Mouse (Mus musculus) erythroblast, embryonic 14.5 days (primary cell): ENCODE data around the gene Srd5a3. TPM values are rescaled to one million over a fixed set of nuclear protein-coding genes. Genes with fewer than 3 reads are reported as not detected.

ENCODE experiments used
- H3K27me3 ChIP-seq: 2 replicates; pipeline ENCODE4 v1.6.1; 2012; ENCODE audit warnings: inconsistent platforms; ENCODE audit not compliant: control insufficient read depth
- H3K36me3 ChIP-seq: 2 replicates; pipeline ENCODE4 v1.6.1; 2012; ENCODE audit warnings: mild to moderate bottlenecking, inconsistent platforms; ENCODE audit not compliant: control insufficient read depth
- H3K4me1 ChIP-seq: 2 replicates; pipeline ENCODE4 v1.6.1; 2012; ENCODE audit warnings: inconsistent platforms; ENCODE audit not compliant: control insufficient read depth
- H3K4me3 ChIP-seq: replicated peaks from 2 replicates; pipeline ENCODE3; 2012; ENCODE audit warnings: moderate library complexity, mild to moderate bottlenecking, inconsistent platforms
- H3K9me3 ChIP-seq: 2 replicates; pipeline ENCODE4 v1.6.1; 2012; ENCODE audit warnings: low read length, inconsistent platforms, mixed read lengths; ENCODE audit not compliant: control insufficient read depth
- GATA1 ChIP-seq: IDR thresholded peaks from 2 replicates; pipeline ENCODE4 v1.6.1; 2012; ENCODE audit warnings: low read length, inconsistent platforms, mixed read lengths
- TAL1 ChIP-seq: IDR thresholded peaks from 3 replicates; pipeline ENCODE4 v1.6.1; 2012; ENCODE audit warnings: low read length, inconsistent platforms, mixed read lengths
- polyA plus RNA-seq: library from polyadenylated mRNA; stranded (reverse); fragments of >175 nt; gene quantifications from 2 replicates; pipeline ENCODE4 v1.2.3, GENCODE M21; 2012

Srd5a3 gene
- polyA plus RNA-seq, 1 experiment = 4.1 TPM

DNA sequence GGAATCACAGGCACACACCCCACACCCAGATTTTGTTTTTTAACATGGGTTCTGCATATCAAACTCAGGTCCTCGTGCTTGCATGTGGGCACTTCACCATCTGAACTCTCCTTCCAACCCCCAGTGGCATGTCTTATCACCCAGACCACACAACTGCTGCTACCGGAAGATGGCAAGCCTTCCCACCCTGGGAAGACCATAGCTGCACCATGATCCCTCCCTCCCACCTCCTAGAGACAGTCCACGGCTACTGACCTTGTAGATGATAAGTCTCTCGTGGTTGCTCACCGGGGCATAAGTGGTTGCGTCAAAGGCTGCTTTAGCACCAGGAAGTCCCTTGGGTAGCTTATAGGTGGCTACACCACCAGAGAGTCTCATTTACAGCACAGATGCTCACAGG, 21.4 kb downstream of the Srd5a3 start:
- Histone ChIP-seq H3K9me3 (no peaks in the 10 kb centered on the region), H3K4me1 (peaks cover 34% of the 10 kb centered on the region), H3K4me3 (peak overlapping the region; percentile 24), H3K27me3 (no peaks in the 10 kb centered on the region), H3K36me3 (peaks cover 2% of the 10 kb centered on the region; the same call in 1 of the 2 replicates)
- TF ChIP-seq GATA1 (no peak), TAL1 (no peak)

DNA sequence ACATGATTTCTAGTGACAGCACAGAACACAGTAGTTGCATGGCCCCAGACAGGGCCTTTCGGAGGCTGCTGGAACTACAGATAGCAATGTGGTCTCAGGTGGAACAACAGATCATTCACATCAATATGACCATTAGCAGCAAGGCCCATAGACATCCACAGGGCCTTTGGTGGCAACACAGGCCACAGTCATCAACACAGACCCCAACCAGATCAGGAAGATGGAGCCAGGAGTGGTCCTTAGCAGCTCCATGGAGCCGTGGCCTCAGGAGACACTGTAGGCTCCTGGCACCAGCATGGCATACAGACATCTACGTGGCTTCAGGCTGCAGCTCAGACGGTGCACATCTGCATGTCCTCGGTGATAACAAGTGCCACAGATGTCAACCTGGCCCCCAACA, 22.9 kb downstream of the Srd5a3 start:
- 0 out of 2 replicates have a peak, but pooled peaks cover 3% of the 10 kb centered on the region for H3K9me3 ChIP-seq
- no peaks in the 10 kb centered on the region for H3K27me3 ChIP-seq
- no peak overlapping the region for H3K4me3 ChIP-seq
- no peaks in the 10 kb centered on the region for H3K36me3 ChIP-seq
- TF ChIP-seq GATA1 (no peak), TAL1 (no peak)
- peaks cover 34% of the 10 kb centered on the region for H3K4me1 ChIP-seq

DNA sequence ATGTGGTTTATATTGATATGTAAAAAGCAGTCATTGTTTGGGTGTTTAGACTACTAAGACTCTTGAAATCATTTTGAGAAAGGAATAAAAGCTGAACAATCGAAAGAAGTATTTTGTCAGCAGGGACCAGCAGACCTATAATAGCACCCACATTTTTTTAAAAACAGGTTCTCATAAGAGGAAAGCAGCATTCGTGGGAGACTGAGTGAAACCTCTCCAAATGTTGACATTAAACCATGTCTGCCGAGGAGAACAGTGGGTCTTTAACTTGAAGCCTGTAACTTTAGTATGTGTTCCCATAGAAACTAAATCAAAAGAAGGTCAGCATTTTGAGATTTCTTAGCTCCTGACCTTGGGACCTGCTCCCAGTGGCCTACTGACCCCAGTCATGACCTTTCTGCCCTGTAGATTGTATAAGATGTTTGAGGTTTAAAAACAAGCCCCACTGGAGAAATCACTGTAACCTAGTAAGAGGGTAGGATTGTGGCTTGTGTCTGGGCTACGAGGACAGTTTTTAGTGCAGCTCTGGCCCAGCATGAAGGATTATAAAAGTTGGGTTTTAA, 23.8 kb downstream of the Srd5a3 start:
- TF ChIP-seq TAL1 (no peak), GATA1 (no peak)
- H3K27me3 ChIP-seq = no peaks in the 10 kb centered on the region
- 0 out of 2 replicates have a peak, but pooled peaks cover 3% of the 10 kb centered on the region for H3K9me3 ChIP-seq
- H3K36me3 ChIP-seq = no peaks in the 10 kb centered on the region
- no peak overlapping the region for H3K4me3 ChIP-seq
- H3K4me1 ChIP-seq = peaks cover 40% of the 10 kb centered on the region

DNA sequence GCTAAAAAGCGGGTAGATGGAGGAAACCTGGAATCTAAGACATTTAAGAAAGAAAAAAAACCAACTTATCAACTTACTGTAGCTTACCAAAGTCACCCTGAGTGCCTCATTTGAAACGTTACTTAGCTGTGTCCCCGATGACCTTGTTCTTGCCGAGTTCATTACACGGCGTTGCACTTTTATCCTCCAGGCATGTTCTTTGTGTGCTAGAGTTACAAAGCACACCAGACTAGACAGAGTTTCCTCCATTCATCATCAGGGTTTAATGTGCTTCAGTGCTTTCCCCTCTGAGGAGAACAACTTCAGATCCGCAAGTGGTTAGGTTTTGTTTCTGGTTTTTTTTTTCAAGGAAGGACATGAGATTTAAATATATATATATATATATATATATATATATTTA, 24.8 kb downstream of the Srd5a3 start:
- no peak for TF ChIP-seq TAL1
- no peak for TF ChIP-seq GATA1
- Histone ChIP-seq H3K4me1 (peaks cover 35% of the 10 kb centered on the region), H3K36me3 (no peaks in the 10 kb centered on the region), H3K27me3 (no peaks in the 10 kb centered on the region), H3K4me3 (no peak overlapping the region), H3K9me3 (0 out of 2 replicates have a peak, but pooled peaks cover 3% of the 10 kb centered on the region)

DNA sequence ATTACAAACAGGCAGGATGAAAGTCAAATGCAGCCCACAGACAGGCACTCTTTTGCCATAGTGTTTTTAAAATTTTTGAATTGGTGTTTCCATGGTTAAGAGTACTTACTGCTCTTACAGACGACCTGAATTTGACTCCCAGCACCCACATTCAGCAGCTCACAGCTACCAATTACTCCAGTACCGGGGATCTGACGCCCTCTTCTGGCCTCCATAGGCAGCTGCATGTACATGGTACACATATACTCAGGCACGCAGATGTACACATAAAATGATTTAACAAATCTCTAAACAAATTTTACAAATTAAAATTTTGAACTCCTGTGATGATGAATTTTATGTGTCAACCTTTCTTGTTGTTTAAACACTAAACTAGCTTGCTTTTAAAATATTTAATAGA, 30.5 kb downstream of the Srd5a3 start:
- peaks cover 4% of the 10 kb centered on the region; the same call in 1 of the 2 replicates for H3K27me3 ChIP-seq
- H3K9me3 ChIP-seq = 0 out of 2 replicates have a peak, but pooled peaks cover 3% of the 10 kb centered on the region
- H3K4me1 ChIP-seq = peaks cover 6% of the 10 kb centered on the region
- TF ChIP-seq GATA1 = no peak
- TF ChIP-seq TAL1 = no peak
- no peak overlapping the region for H3K4me3 ChIP-seq
- no peaks in the 10 kb centered on the region for H3K36me3 ChIP-seq

DNA sequence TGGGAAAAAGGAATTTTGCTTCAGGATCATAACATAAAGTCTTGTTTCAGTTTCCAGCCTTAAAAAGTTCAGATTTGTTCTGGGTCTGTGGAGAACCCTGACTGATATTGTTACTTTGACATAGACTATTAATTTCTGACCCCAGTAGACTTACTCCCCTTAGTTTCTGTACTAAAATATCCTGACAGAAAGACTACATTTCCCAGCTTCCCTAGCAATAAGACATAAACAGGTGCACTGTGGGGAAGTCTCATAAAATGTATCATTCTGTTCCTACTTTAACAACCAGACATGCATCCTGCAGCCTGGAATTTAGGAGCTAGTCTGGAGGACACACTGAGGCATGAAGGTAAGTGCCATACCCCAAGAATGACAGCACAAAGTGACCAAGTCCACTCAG, 31.0 kb downstream of the Srd5a3 start:
- Histone ChIP-seq H3K27me3 (peaks cover 4% of the 10 kb centered on the region; the same call in 1 of the 2 replicates), H3K4me1 (peaks cover 6% of the 10 kb centered on the region), H3K9me3 (0 out of 2 replicates have a peak, but pooled peaks cover 3% of the 10 kb centered on the region), H3K4me3 (no peak overlapping the region), H3K36me3 (no peaks in the 10 kb centered on the region)
- no peak for TF ChIP-seq GATA1
- no peak for TF ChIP-seq TAL1

DNA sequence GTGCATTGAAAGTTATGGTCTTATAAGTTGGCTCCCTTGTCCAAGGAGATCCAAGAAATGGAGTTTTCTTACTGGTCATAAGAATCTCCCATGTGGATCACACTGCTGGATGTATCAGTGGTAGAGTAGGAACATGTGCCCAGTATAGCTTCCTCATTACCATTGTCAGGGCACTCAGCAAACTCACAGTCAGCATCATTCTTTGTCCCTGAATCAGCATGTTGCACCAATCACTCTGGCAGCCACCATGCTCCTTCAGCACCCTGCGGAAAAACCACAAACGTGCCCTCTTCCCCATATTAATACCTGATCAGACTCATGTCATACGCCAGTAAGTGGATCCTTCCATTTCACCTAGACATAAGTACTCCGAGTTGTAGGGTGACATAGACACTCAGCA, 35.0 kb downstream of the Srd5a3 start:
- no peak overlapping the region for H3K4me3 ChIP-seq

DNA sequence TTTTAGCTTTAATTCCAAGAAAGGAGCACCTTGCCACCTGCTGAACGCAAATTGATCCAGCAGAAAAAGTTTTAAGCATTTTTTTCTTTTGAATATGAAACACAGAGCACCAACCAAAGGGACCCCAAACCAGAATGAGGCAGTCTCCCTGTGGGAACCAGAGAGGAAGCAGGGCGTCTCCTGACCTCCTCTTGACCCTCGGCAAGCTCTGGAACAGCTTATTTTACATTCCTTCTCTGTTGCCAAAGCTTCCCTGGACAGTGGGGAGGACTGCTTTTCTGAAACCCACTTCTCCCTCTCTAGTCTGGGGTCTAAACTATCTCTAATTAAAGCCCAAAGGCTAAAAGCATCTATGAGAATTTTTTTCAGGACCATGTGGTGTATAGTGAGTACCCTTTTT, 36.3 kb downstream of the Srd5a3 start:
- TF ChIP-seq GATA1 = no peak
- TF ChIP-seq TAL1 = no peak
- no peak overlapping the region for H3K4me3 ChIP-seq
- no peaks in the 10 kb centered on the region for H3K36me3 ChIP-seq
- H3K9me3 ChIP-seq = no peaks in the 10 kb centered on the region
- H3K27me3 ChIP-seq = peaks cover 18% of the 10 kb centered on the region
- peaks cover 6% of the 10 kb centered on the region for H3K4me1 ChIP-seq

More for the DNA sequence above, 35.0 kb downstream of the Srd5a3 start:
- Histone ChIP-seq H3K9me3 (no peaks in the 10 kb centered on the region), H3K27me3 (peaks cover 18% of the 10 kb centered on the region), H3K36me3 (no peaks in the 10 kb centered on the region), H3K4me1 (peaks cover 6% of the 10 kb centered on the region)
- TF ChIP-seq GATA1 (no peak), TAL1 (no peak)

DNA sequence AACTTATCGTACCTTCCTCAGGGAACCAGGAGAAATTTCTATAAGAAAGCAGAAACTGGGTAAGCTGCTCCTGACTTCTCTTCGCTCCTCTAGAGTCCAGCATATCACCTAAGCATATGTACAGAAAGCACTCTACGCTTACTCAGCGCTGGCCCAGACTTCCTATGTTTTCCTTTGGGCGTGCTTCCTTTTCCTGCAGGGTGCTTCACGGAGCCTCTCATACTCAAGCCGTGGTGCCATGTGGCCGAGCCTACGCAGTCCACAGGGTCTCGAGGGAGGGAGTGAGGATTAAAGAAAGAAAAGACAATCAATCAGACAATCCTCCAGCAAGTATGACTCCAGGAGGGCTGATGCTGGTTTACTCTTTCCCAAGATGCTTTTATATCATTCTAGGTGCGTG, 36.8 kb downstream of the Srd5a3 start:
- peaks cover 6% of the 10 kb centered on the region for H3K4me1 ChIP-seq
- H3K36me3 ChIP-seq = no peaks in the 10 kb centered on the region
- H3K4me3 ChIP-seq = no peak overlapping the region
- TF ChIP-seq GATA1 (no peak), TAL1 (no peak)
- H3K9me3 ChIP-seq = no peaks in the 10 kb centered on the region
- peaks cover 18% of the 10 kb centered on the region for H3K27me3 ChIP-seq

DNA sequence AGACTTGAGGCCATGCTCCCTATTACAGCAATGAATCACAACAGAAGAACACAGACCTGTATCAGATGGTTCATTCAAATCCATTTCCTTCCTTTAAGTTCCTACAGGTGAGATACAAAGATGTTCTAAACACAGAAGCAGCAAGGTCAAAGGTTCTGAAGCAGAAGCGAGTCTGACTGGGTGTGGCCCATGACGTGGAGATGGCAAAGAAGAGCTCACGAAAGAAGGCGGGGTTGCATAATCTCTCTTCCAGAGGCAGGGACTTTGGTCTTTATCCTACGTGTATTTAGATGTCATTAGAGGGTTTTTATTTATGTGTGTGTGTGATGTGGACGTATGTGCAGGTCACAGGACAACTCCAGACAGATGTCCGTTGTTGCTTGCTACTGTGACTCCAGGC, 37.6 kb downstream of the Srd5a3 start:
- Histone ChIP-seq H3K9me3 (no peaks in the 10 kb centered on the region), H3K36me3 (no peaks in the 10 kb centered on the region), H3K4me1 (peaks cover 9% of the 10 kb centered on the region), H3K4me3 (no peak overlapping the region), H3K27me3 (peaks cover 22% of the 10 kb centered on the region)
- no peak for TF ChIP-seq TAL1
- no peak for TF ChIP-seq GATA1
